Mouse (Mus musculus) lung, embryonic 16.5 days (tissue): Measurements from ENCODE around the gene H2-Ke6. TPM values are rescaled to one million over a fixed set of nuclear protein-coding genes. Genes with fewer than 3 reads are reported as not detected.

Experiments used
- ATAC-seq: fragments of 200-750 bp; cut with Nextera tagmentation; 2 replicates; pipeline ENCODE4 v1.8.0; 2017; ENCODE audit warnings: low read depth, mild to moderate bottlenecking, moderate library complexity
- H3K27ac ChIP-seq: fragments of 300-500 bp; sonication (generic); 2 replicates; pipeline ENCODE4 v1.5.1; 2014; ENCODE audit warnings: mild to moderate bottlenecking, control low read depth, low read length
- H3K27me3 ChIP-seq: fragments of 300-500 bp; sonication (generic); 2 replicates; pipeline ENCODE4 v1.6.1; 2014; ENCODE audit warnings: low read depth, low read length, mixed read lengths; ENCODE audit not compliant: control insufficient read depth, insufficient read depth
- H3K36me3 ChIP-seq: fragments of 300-500 bp; sonication (generic); 2 replicates; pipeline ENCODE4 v1.6.1; 2014; ENCODE audit warnings: low read length; ENCODE audit not compliant: control insufficient read depth, insufficient read depth
- H3K4me1 ChIP-seq: fragments of 300-500 bp; sonication (generic); replicated peaks from 2 replicates; pipeline ENCODE4 v1.6.1; 2014; ENCODE audit warnings: low read length, mixed read lengths; ENCODE audit not compliant: control insufficient read depth, insufficient read depth
- H3K4me2 ChIP-seq: fragments of 300-500 bp; sonication (generic); 2 replicates; pipeline ENCODE4 v1.6.1; 2014; ENCODE audit warnings: low read depth, low read length, control low read depth
- H3K4me3 ChIP-seq: fragments of 300-500 bp; sonication (generic); 2 replicates; pipeline ENCODE4 v1.5.1; 2014; ENCODE audit warnings: mild to moderate bottlenecking, low read length, control low read depth
- H3K9ac ChIP-seq: fragments of 300-500 bp; sonication (generic); 2 replicates; pipeline ENCODE4 v1.6.1; 2014; ENCODE audit warnings: low read length, control low read depth
- H3K9me3 ChIP-seq: fragments of 300-500 bp; sonication (generic); 2 replicates; pipeline ENCODE4 v1.6.1; 2016; ENCODE audit warnings: low read length; ENCODE audit not compliant: control insufficient read depth
- WGBS: fragments of 180-500 bp; shearing (Covaris S2); extraction: QIAGEN DNeasy Blood & Tissue Kit; methylation state at CpG from one replicate; pipeline ENCODE4 v1.1.7; 2014; 5-methylcytosine and 5-hydroxymethylcytosine counted together
- polyA plus RNA-seq: library from polyadenylated mRNA; unstranded; fragments of >200 nt; fragmentation: Nextera tagmentation; extraction: Ambion mirVana; gene quantifications from 2 replicates; pipeline ENCODE4 v1.2.1, GENCODE M21; 2015

The H2-Ke6 gene
- polyA plus RNA-seq, 1 experiment from 2014 or later = 40.9 TPM

GRCm38 (mm10) chr17:34038878-34039561, 11.2 kb upstream of the H2-Ke6 start, which contains the start of gene Col11a2:
TSS of gene Col11a2 (plus strand) at chr17:34039437.
- H3K27me3 ChIP-seq = peaks cover 8% of the 10 kb centered on the region
- H3K9me3 ChIP-seq = no peaks in the 10 kb centered on the region
- H3K36me3 ChIP-seq = peaks cover 27% of the 10 kb centered on the region
- H3K4me2 ChIP-seq = peak within 1 kb of the TSS; percentile 58
- peak; percentile 32 for ATAC-seq
- H3K4me3 ChIP-seq = peak within 1 kb of the TSS; percentile 22
- H3K9ac ChIP-seq = peak within 1 kb of the TSS; percentile 31
- 7% methylated on average over 28 of the region's 28 CpGs for WGBS
- peaks cover 23% of the 10 kb centered on the region for H3K4me1 ChIP-seq
- H3K27ac ChIP-seq = no peak within 1 kb of the TSS; the same call in 1 of the 2 replicates

DNA sequence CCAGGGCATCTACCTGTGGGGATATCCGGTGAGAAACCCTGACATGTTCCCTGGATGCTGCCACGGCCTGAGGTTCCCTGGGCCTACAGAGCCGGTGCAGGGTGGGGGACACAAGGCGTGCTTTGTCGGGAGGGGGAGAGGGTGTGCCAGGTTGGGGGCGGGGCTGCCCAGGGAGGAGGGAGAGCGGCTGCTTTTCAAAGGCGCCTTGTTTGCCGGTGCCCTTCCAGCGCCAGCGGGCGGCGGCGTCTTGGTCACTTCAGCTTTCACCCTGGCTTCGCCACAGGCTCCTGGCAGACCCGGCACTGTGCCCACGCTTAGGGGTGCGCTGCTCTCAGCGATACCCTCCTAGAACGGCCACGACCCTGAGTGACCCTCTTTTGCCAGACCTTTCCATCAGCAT, 10.6 kb upstream of the H2-Ke6 start:
- H3K4me3 ChIP-seq = peak overlapping the region; percentile 22
- ATAC-seq = peak; percentile 27
- H3K27me3 ChIP-seq = peaks cover 8% of the 10 kb centered on the region
- H3K27ac ChIP-seq = no peak overlapping the region; the same call in 1 of the 2 replicates
- peaks cover 28% of the 10 kb centered on the region for H3K36me3 ChIP-seq
- WGBS = 10% methylated on average over 17 of the region's 21 CpGs
- H3K4me2 ChIP-seq = peak overlapping the region; percentile 58
- no peaks in the 10 kb centered on the region for H3K9me3 ChIP-seq
- H3K4me1 ChIP-seq = peaks cover 24% of the 10 kb centered on the region
- 0 out of 2 replicates have a peak overlapping the region, but pooled peaks have one; percentile 31 for H3K9ac ChIP-seq

DNA sequence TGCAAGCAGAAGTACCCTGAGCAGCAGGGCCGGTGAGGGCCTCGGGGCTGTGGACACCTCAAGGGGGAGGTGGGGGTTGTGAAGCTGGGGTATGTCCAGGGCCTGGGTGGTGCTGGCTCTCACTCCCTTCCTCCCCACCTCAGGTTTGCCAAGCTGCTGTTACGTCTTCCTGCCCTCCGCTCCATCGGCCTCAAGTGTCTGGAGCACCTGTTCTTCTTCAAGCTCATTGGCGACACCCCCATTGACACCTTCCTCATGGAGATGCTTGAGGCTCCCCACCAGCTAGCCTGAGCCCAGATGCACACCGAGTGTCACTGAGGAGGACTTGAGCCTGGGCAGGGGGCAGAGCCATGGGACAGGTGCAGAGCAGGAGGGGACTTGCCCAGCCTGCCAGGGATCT, 9.4 kb upstream of the H2-Ke6 start:
- Histone ChIP-seq H3K9me3 (no peaks in the 10 kb centered on the region), H3K4me3 (no peak overlapping the region), H3K4me2 (no peak overlapping the region), H3K4me1 (peaks cover 33% of the 10 kb centered on the region), H3K27me3 (peaks cover 8% of the 10 kb centered on the region), H3K9ac (no peak overlapping the region), H3K36me3 (peaks cover 28% of the 10 kb centered on the region), H3K27ac (no peak overlapping the region)
- no peak for ATAC-seq
- 81% methylated on average over 7 of the region's 7 CpGs for WGBS

- ATAC-seq = no peak
- Histone ChIP-seq H3K4me3 (no peak overlapping the region), H3K27me3 (peaks cover 8% of the 10 kb centered on the region), H3K36me3 (peaks cover 28% of the 10 kb centered on the region), H3K9me3 (no peaks in the 10 kb centered on the region), H3K27ac (no peak overlapping the region), H3K9ac (no peak overlapping the region), H3K4me2 (no peak overlapping the region), H3K4me1 (peaks cover 32% of the 10 kb centered on the region)
- WGBS = 74% methylated on average over 10 of the region's 10 CpGs
Measured at GRCm38 (mm10) chr17:34036647-34037046, 8.8 kb upstream of the H2-Ke6 start.

DNA sequence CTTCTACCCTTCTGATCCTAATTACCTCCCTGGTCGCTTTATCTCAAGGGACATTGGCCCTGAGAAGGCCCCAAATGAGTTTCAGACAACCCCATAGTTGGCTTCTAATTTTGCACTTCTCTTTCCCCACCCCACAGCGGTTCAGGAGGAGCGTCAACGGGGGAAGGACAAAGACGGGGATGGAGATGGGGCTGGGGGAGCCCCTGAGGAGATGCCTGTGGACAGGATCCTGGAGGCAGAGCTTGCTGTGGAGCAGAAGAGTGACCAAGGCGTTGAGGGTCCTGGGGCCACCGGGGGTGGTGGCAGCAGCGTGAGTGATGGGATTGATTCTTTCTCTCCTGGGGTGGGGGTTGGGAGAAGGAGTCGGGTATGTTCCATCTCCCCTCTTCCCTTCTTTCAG, 7.7 kb upstream of the H2-Ke6 start:
- WGBS = 81% methylated on average over 9 of the region's 9 CpGs
- H3K27ac ChIP-seq = no peak overlapping the region
- H3K9ac ChIP-seq = no peak overlapping the region
- H3K4me1 ChIP-seq = peaks cover 26% of the 10 kb centered on the region
- H3K36me3 ChIP-seq = peaks cover 28% of the 10 kb centered on the region
- no peak overlapping the region for H3K4me3 ChIP-seq
- no peaks in the 10 kb centered on the region for H3K9me3 ChIP-seq
- H3K27me3 ChIP-seq = peaks cover 5% of the 10 kb centered on the region
- no peak for ATAC-seq
- H3K4me2 ChIP-seq = no peak overlapping the region

DNA sequence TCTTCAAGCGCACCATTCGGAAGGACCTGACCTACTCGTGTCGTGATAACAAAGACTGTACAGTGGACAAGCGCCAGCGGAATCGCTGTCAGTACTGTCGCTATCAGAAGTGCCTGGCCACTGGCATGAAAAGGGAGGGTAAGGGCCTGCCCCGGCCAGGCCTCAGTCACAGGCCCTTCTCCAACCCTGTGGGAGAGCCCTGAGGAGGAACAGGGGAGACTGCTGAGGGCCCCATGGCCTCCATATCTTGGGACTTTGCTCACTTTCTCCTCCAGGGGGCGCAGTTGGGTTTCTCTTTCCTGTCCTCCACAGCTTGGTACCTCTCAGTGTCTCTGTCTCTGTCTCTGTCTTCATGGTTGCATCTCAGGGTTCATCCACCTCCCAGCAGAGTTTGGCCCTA, 6.2 kb upstream of the H2-Ke6 start:
- H3K9ac ChIP-seq = no peak overlapping the region

DNA sequence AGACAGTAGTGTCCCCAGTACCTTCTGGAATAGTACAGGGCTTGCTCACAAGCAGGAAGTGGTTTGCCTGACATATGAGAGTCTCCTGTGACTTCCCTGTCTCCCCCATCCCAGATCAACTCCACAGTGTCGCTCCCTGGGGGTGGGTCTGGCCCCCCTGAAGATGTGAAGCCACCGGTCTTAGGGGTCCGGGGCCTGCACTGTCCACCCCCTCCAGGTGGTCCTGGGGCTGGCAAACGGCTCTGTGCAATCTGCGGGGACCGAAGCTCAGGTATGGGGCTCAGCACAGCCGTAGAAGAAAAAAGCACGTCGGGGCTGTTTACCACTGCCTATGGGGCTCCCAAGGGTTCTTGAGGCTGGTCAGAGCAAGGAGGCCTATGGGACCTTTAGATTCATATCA, 5.6 kb upstream of the H2-Ke6 start:
- no peak overlapping the region; the same call in 1 of the 2 replicates for H3K4me3 ChIP-seq
- H3K9ac ChIP-seq = no peak overlapping the region
- H3K4me1 ChIP-seq = peaks cover 32% of the 10 kb centered on the region
- peaks cover 42% of the 10 kb centered on the region for H3K36me3 ChIP-seq
- H3K27me3 ChIP-seq = peaks cover 3% of the 10 kb centered on the region
- ATAC-seq = no peak
- H3K4me2 ChIP-seq = peak overlapping the region; percentile 95; the same call in 1 of the 2 replicates
- H3K9me3 ChIP-seq = no peaks in the 10 kb centered on the region
- H3K27ac ChIP-seq = no peak overlapping the region
- WGBS = 83% methylated on average over 9 of the region's 9 CpGs

More for the DNA sequence above, 6.2 kb upstream of the H2-Ke6 start:
- WGBS = 70% methylated on average over 10 of the region's 10 CpGs
- ATAC-seq = no peak
- H3K27me3 ChIP-seq = peaks cover 3% of the 10 kb centered on the region
- H3K4me1 ChIP-seq = peaks cover 31% of the 10 kb centered on the region
- H3K27ac ChIP-seq = no peak overlapping the region
- no peaks in the 10 kb centered on the region for H3K9me3 ChIP-seq
- no peak overlapping the region for H3K4me2 ChIP-seq
- H3K4me3 ChIP-seq = no peak overlapping the region
- H3K36me3 ChIP-seq = peaks cover 36% of the 10 kb centered on the region

DNA sequence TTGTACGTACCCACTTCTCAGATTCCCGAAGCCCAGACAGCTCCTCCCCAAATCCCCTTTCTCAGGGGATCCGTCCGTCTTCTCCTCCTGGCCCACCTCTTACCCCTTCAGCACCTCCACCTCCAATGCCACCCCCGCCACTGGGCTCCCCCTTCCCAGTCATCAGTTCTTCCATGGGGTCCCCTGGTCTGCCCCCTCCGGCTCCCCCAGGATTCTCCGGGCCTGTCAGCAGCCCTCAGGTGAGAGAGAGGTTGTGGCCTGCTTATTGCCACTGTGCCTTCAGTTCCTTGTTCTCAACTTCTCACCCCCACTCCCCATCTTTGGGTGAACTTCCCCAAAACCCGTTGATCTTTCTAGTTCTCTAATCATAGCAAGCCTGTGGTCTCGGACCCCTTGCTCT, 4.9 kb upstream of the H2-Ke6 start:
- Histone ChIP-seq H3K9ac (peak overlapping the region; percentile 93), H3K27me3 (no peaks in the 10 kb centered on the region), H3K27ac (peak overlapping the region; percentile 98), H3K4me1 (peaks cover 33% of the 10 kb centered on the region), H3K4me2 (peak overlapping the region; percentile 95), H3K4me3 (peak overlapping the region; percentile 88), H3K36me3 (peaks cover 44% of the 10 kb centered on the region), H3K9me3 (no peaks in the 10 kb centered on the region)
- 44% methylated on average over 9 of the region's 9 CpGs for WGBS
- no peak for ATAC-seq

DNA sequence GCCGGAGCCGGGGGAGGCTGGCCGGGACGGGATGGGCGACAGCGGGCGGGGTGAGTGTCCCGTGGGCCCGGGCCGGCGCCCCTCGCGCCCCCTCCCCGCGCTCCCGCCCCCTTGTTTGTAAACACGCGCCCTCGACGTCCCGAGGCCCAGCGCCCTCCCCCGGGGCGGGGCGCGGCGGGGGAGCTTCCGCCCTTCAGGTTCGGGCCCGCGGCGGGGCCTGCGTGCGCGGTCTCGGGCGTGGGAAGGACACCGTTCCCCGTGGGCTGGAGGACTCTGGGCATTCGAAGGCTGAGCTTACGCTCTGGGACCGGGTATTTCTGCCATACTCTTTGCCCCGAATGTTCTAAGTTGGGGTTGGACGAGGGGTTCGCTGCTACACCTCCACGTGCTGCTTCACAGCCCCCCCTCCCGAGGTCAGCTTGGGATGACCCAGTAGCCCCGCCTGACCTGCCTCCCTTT, 4.3 kb upstream of the H2-Ke6 start:
- H3K36me3 ChIP-seq = peaks cover 38% of the 10 kb centered on the region
- no peaks in the 10 kb centered on the region for H3K27me3 ChIP-seq
- H3K4me3 ChIP-seq = peak overlapping the region; percentile 88
- peaks cover 35% of the 10 kb centered on the region for H3K4me1 ChIP-seq
- no peaks in the 10 kb centered on the region for H3K9me3 ChIP-seq
- peak; percentile 27 for ATAC-seq
- H3K27ac ChIP-seq = peak overlapping the region; percentile 98
- 1% methylated on average over 28 of the region's 48 CpGs for WGBS
- peak overlapping the region; percentile 95 for H3K4me2 ChIP-seq
- peak overlapping the region; percentile 93 for H3K9ac ChIP-seq
